Mouse (Mus musculus): ENCODE measurements around the gene C1rl. TPM values are rescaled to one million over a fixed set of nuclear protein-coding genes. Genes with fewer than 3 reads are reported as not detected.
"Not testable (repeated sequence)": the region's sequence is repeated elsewhere in the genome, so short reads cannot be mapped to it uniquely, and the experiment has no call there.

C1rl gene
- total RNA-seq, 1 experiment from 2014 or later = 0.19 TPM

- no peak for ATAC-seq (replicated peaks; ENCODE audit: insufficient number of reproducible peaks, low FRiP score, low TSS enrichment, poor library complexity, severe bottlenecking)
Measured at GRCm38 (mm10) chr6:124491427-124491826, 1.5 kb upstream of the C1rl start.

- no peak for ATAC-seq (replicated peaks; ENCODE audit: insufficient number of reproducible peaks, low FRiP score, low TSS enrichment, poor library complexity, severe bottlenecking)
Measured at GRCm38 (mm10) chr6:124493886-124494285, 973 bp downstream of the C1rl start.

GRCm38 (mm10) chr6:124496054-124496453, 3.1 kb downstream of the C1rl start:
- peak; percentile 69 for ATAC-seq (replicated peaks; ENCODE audit: insufficient number of reproducible peaks, low FRiP score, low TSS enrichment, poor library complexity, severe bottlenecking)

- ATAC-seq (replicated peaks; ENCODE audit: insufficient number of reproducible peaks, low FRiP score, low TSS enrichment, poor library complexity, severe bottlenecking) = no peak
Measured at GRCm38 (mm10) chr6:124499914-124500566, 7.1 kb downstream of the C1rl start.

GRCm38 (mm10) chr6:124501473-124501872, 8.6 kb downstream of the C1rl start:
- ATAC-seq (replicated peaks; ENCODE audit: insufficient number of reproducible peaks, low FRiP score, low TSS enrichment, poor library complexity, severe bottlenecking) = no peak

GRCm38 (mm10) chr6:124502021-124502420, 9.1 kb downstream of the C1rl start:
- ATAC-seq (replicated peaks; ENCODE audit: insufficient number of reproducible peaks, low FRiP score, low TSS enrichment, poor library complexity, severe bottlenecking) = no peak

- peak; percentile 77 for ATAC-seq (replicated peaks; ENCODE audit: insufficient number of reproducible peaks, low FRiP score, low TSS enrichment, poor library complexity, severe bottlenecking)
Measured at GRCm38 (mm10) chr6:124505028-124505427, 12.1 kb downstream of the C1rl start.

- no peak for ATAC-seq (replicated peaks; ENCODE audit: insufficient number of reproducible peaks, low FRiP score, low TSS enrichment, poor library complexity, severe bottlenecking)
Measured at GRCm38 (mm10) chr6:124506991-124507390, 14.1 kb downstream of the C1rl start.

GRCm38 (mm10) chr6:124508292-124508691, 15.4 kb downstream of the C1rl start:
- ATAC-seq (replicated peaks; ENCODE audit: insufficient number of reproducible peaks, low FRiP score, low TSS enrichment, poor library complexity, severe bottlenecking) = no peak

GRCm38 (mm10) chr6:124509192-124509591, 16.3 kb downstream of the C1rl start:
- not testable (repeated sequence) for ATAC-seq (replicated peaks; ENCODE audit: insufficient number of reproducible peaks, low FRiP score, low TSS enrichment, poor library complexity, severe bottlenecking)

- no peak for ATAC-seq (replicated peaks; ENCODE audit: insufficient number of reproducible peaks, low FRiP score, low TSS enrichment, poor library complexity, severe bottlenecking)
Measured at GRCm38 (mm10) chr6:124511936-124512335, 19.0 kb downstream of the C1rl start.

- ATAC-seq (replicated peaks; ENCODE audit: insufficient number of reproducible peaks, low FRiP score, low TSS enrichment, poor library complexity, severe bottlenecking) = 0 out of 2 replicates have a peak, but pooled peaks have one; percentile 37
Measured at GRCm38 (mm10) chr6:124512355-124512836, 19.5 kb downstream of the C1rl start, which contains the start of gene C1ra. C1ra (plus strand) TSS chr6:124512405.

- ATAC-seq (replicated peaks; ENCODE audit: insufficient number of reproducible peaks, low FRiP score, low TSS enrichment, poor library complexity, severe bottlenecking) = not testable (repeated sequence)
Measured at GRCm38 (mm10) chr6:124517733-124518132, 24.8 kb downstream of the C1rl start.

- ATAC-seq (replicated peaks; ENCODE audit: insufficient number of reproducible peaks, low FRiP score, low TSS enrichment, poor library complexity, severe bottlenecking) = not testable (repeated sequence)
Measured at GRCm38 (mm10) chr6:124522082-124522481, 29.2 kb downstream of the C1rl start.

GRCm38 (mm10) chr6:124527881-124528280, 35.0 kb downstream of the C1rl start:
- ATAC-seq (replicated peaks; ENCODE audit: insufficient number of reproducible peaks, low FRiP score, low TSS enrichment, poor library complexity, severe bottlenecking) = no peak

- no peak for ATAC-seq (replicated peaks; ENCODE audit: insufficient number of reproducible peaks, low FRiP score, low TSS enrichment, poor library complexity, severe bottlenecking)
Measured at GRCm38 (mm10) chr6:124531077-124531476, 38.2 kb downstream of the C1rl start.

GRCm38 (mm10) chr6:124536125-124536829, 43.4 kb downstream of the C1rl start:
- not testable (repeated sequence) for ATAC-seq (replicated peaks; ENCODE audit: insufficient number of reproducible peaks, low FRiP score, low TSS enrichment, poor library complexity, severe bottlenecking)

GRCm38 (mm10) chr6:124541176-124541575, 48.3 kb downstream of the C1rl start:
- not testable (repeated sequence) for ATAC-seq (replicated peaks; ENCODE audit: insufficient number of reproducible peaks, low FRiP score, low TSS enrichment, poor library complexity, severe bottlenecking)

- peak; percentile 44; the same call in 1 of the 2 replicates for ATAC-seq (replicated peaks; ENCODE audit: insufficient number of reproducible peaks, low FRiP score, low TSS enrichment, poor library complexity, severe bottlenecking)
Measured at GRCm38 (mm10) chr6:124542284-124542683, 49.4 kb downstream of the C1rl start, which contains the start of gene C1s1. C1s1 (minus strand) TSS chr6:124542359.

- ATAC-seq (replicated peaks; ENCODE audit: insufficient number of reproducible peaks, low FRiP score, low TSS enrichment, poor library complexity, severe bottlenecking) = no peak
Measured at GRCm38 (mm10) chr6:124544466-124544865, 51.6 kb downstream of the C1rl start.
